Mouse (Mus musculus) heart, postnatal 36 days (tissue): ENCODE results near the gene Olfr1191-ps1. TPM values are rescaled to one million over a fixed set of nuclear protein-coding genes. Genes with fewer than 3 reads are reported as not detected.
"Not testable (repeated sequence)": the region's sequence is repeated elsewhere in the genome, so short reads cannot be mapped to it uniquely, and the experiment has no call there.

Experiments used
- DNase-seq, 2 experiments: peaks; one replicate each; pipeline ENCODE4 v3.0.0; 2021 to 2022
- intact Hi-C: fragments of 180-260 bp; cut with DNase I; formaldehyde crosslinking; loops from one replicate; pipeline ENCODE4 v1.15.1; 2025
- total RNA-seq, 2 experiments: library from RNA; stranded (reverse); gene quantifications; 2 replicates each; pipeline ENCODE4 v1.2.3; 2021

The Olfr1191-ps1 gene
- total RNA-seq = not detected

DNA sequence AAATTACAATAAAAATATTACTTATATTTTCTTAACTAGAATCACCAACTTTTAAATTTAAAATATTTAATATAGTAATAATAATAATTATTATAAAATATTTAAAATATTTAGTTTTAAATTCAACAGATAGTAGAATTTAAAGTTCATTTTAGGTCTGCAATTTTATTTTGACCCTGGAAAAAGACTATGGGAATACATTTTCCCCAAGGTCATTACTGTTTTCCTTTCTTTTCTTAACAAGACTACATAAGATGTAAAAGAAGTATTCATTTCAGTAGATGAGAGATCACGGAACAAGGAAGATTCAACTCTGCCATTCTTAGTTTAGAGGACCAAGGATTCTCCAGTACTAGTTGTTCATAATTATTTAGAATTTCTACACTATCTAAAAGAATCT lies at the start of gene Olfr1191-ps1:
Gene Olfr1191-ps1 (plus strand): TSS at position 301 of the 400 bp plus-strand sequence.
- intact Hi-C loops, DNase-seq: not testable (repeated sequence)

DNA sequence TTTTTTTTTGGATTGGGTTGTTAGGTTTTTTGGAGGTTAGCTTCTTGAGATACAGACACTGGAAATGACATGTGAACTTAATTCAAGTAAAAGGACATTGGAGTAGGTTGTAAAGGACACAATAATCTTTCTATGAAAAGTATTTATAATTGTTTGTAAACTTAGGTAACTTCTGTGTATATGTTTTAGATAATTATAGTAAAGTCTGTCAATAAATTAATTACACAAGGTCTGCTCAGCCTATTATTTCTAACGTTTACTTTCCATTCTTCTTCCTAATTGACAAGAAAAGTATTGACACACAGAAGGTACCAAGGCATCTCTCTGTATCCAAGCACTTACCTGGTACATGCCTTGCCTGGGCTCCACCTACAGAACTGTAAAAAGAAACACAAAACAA lies 7.9 kb downstream of the Olfr1191-ps1 start, which contains the start of gene Olfr1192-ps1:
Gene Olfr1192-ps1 (plus strand): TSS at position 301 of the 400 bp plus-strand sequence.
- intact Hi-C loops = no loop called here
- no peak for DNase-seq

DNA sequence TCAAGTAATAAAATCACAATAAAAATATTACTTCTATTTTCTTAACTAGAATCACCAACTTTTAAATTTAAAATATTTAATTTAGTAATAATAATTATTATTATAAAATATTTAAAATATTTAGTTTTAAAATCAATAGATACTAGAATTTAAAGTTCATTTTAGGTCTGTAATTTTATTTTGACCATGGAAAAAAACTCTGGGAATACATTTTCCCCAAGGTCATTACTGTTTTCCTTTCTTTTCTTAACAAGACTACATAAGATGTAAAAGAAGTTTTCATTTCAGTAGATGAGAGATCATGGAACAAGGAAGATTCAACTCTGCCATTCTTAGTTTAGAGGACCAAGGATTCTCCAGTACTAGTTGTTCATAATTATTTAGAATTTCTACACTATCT lies 35.0 kb downstream of the Olfr1191-ps1 start, which contains the start of gene Olfr1193:
Gene Olfr1193 (plus strand): TSS at position 301 of the 400 bp plus-strand sequence.
- DNase-seq, intact Hi-C loops: not testable (repeated sequence)

DNA sequence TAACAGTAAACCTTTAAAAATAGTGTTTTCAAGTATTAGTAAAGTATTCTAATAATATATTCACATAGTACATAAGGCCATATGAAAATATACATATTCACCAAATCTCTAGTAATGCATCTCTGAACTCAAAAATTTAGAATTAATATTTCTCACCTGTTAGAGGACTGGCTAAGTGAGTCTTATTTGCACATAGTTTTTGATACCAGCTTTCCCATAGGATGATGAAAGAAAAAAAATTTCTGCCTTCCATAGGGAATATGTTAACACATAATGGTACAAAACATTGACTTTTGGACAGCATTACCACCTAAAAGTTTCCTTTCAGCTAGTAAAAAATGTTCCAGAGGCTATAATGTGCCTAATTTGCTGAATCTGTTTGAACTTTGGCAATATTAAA lies 48.7 kb downstream of the Olfr1191-ps1 start, which contains the start of gene Olfr1195:
Gene Olfr1195 (minus strand): TSS at position 101 of the 400 bp plus-strand sequence.
- no peak for DNase-seq
- intact Hi-C loops = no loop called here

Other genes with a start within 250 kb of the Olfr1191-ps1 start
- not detected for gene Olfr1179, start 234.1 kb upstream of the Olfr1191-ps1 start, total RNA-seq
- gene Olfr1180, start 221.4 kb upstream of the Olfr1191-ps1 start, total RNA-seq = not detected
- not detected for gene Olfr1181, start 214.4 kb upstream of the Olfr1191-ps1 start, total RNA-seq
- not detected for gene Gm13757, start 191.4 kb upstream of the Olfr1191-ps1 start, total RNA-seq
- not detected for gene Olfr1183, start 185.7 kb upstream of the Olfr1191-ps1 start, total RNA-seq
- gene Olfr1184, start 156.9 kb upstream of the Olfr1191-ps1 start, total RNA-seq = not detected
- gene Olfr1185-ps1, start 147.2 kb upstream of the Olfr1191-ps1 start, total RNA-seq = not detected
- not detected for gene Olfr1186, start 122.0 kb upstream of the Olfr1191-ps1 start, total RNA-seq
- not detected for gene Olfr1188, start 83.6 kb upstream of the Olfr1191-ps1 start, total RNA-seq
- gene Olfr1189, start 54.1 kb upstream of the Olfr1191-ps1 start, total RNA-seq = not detected
- not detected for gene Olfr1192-ps1, start 8.0 kb downstream of the Olfr1191-ps1 start, total RNA-seq
- not detected for gene Olfr1193, start 35.1 kb downstream of the Olfr1191-ps1 start, total RNA-seq
- gene Olfr1195, start 48.6 kb downstream of the Olfr1191-ps1 start, total RNA-seq = not detected
- not detected for gene Olfr1196, start 64.1 kb downstream of the Olfr1191-ps1 start, total RNA-seq
- not detected for gene Olfr1197, start 91.8 kb downstream of the Olfr1191-ps1 start, total RNA-seq
- gene Olfr1198, start 110.8 kb downstream of the Olfr1191-ps1 start, total RNA-seq = not detected
- not detected for gene Olfr1199, start 119.9 kb downstream of the Olfr1191-ps1 start, total RNA-seq
- gene Olfr1200, start 129.9 kb downstream of the Olfr1191-ps1 start, total RNA-seq = not detected
- gene Olfr1201, start 152.5 kb downstream of the Olfr1191-ps1 start, total RNA-seq = not detected
- not detected for gene Olfr1202, start 174.0 kb downstream of the Olfr1191-ps1 start, total RNA-seq
- gene Olfr1205, start 189.2 kb downstream of the Olfr1191-ps1 start, total RNA-seq = not detected
- not detected for gene Olfr1204, start 208.8 kb downstream of the Olfr1191-ps1 start, total RNA-seq
- not detected for gene Olfr1206, start 222.7 kb downstream of the Olfr1191-ps1 start, total RNA-seq